Mouse (Mus musculus): Measurements from ENCODE around the gene Baiap2. TPM values are rescaled to one million over a fixed set of nuclear protein-coding genes. Genes with fewer than 3 reads are reported as not detected.

Baiap2 gene
- polyA plus RNA-seq, 1 experiment from 2014 or later, result 18.2 TPM

DNA sequence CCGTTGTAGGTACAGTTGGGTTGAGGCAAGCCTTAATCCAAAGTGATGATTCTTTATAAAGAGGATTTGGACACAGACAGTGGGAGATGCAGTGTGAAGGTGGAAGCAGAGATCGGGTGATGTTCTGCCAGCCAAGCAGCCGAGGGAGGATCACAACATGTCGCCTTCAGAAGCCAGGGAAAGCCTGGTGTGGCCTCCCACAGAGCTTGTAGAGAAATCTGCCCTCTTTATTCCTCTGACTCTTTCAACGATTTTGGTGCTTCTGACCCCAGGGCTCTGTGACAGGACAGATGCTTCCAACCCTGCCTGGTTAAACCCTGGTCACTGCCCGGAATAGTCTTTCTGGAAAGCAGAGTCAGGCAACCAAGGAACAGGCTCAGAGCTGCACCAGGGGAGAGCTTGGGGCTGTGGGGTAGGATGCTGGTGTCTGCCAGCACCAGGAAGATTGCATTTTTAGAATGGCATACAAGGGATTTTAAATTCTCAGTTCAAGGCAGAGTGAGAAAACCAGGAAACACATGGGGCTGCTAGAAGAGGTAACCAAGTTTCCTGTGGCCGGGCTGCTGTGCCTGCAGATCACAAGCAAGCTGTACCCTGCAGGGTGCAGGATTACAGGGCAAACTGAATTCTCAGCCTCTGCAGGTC lies 35.4 kb upstream of the Baiap2 start:
- Histone ChIP-seq H3K36me3 (ENCODE audit: control insufficient read depth, insufficient read depth, low read length) (no peaks in the 10 kb centered on the region), H3K4me2 (replicated peaks; ENCODE audit: low read depth, low read length) (no peak overlapping the region), H3K4me3 (ENCODE audit: low read length) (no peak overlapping the region), H3K9ac (ENCODE audit: low read depth, low read length) (no peak overlapping the region), H3K4me1 (ENCODE audit: control insufficient read depth, insufficient read depth, low read length) (peaks cover 6% of the 10 kb centered on the region; the same call in 1 of the 2 replicates), H3K9me3 (ENCODE audit: control insufficient read depth, low read length) (no peaks in the 10 kb centered on the region), H3K27ac (ENCODE audit: low read depth, low read length) (no peak overlapping the region), H3K27me3 (ENCODE audit: control insufficient read depth, insufficient read depth, low read length) (no peaks in the 10 kb centered on the region)
- 47% methylated on average over 7 of the region's 7 CpGs for WGBS
- no peak for ATAC-seq (ENCODE audit: low FRiP score, low TSS enrichment)

DNA sequence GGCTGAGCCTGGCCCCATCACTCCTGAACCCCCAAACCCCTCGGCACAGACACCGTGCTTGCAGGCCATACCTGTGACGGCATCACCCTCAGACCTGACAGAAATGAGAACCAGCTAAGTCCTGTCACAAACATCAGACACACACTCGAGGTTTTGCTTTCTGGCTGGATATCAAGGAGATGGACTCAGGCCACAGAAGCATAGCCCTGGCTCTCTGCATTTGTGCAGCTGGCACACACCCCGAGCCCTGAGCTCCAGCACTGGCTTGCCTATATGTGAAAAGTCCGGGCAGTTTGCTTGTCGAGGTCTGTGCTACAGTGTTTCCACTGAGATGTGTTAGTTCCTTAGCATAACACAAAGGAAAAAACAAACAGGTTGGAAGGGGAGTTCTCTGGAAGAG lies 34.9 kb upstream of the Baiap2 start:
- no peak overlapping the region for H3K4me3 ChIP-seq (ENCODE audit: low read length)
- no peaks in the 10 kb centered on the region for H3K36me3 ChIP-seq (ENCODE audit: control insufficient read depth, insufficient read depth, low read length)
- no peaks in the 10 kb centered on the region for H3K9me3 ChIP-seq (ENCODE audit: control insufficient read depth, low read length)
- 55% methylated on average over 7 of the region's 7 CpGs for WGBS
- no peak overlapping the region for H3K4me2 ChIP-seq (replicated peaks; ENCODE audit: low read depth, low read length)
- ATAC-seq (ENCODE audit: low FRiP score, low TSS enrichment), result no peak
- H3K4me1 ChIP-seq (ENCODE audit: control insufficient read depth, insufficient read depth, low read length), result peaks cover 7% of the 10 kb centered on the region
- no peaks in the 10 kb centered on the region for H3K27me3 ChIP-seq (ENCODE audit: control insufficient read depth, insufficient read depth, low read length)
- H3K27ac ChIP-seq (ENCODE audit: low read depth, low read length), result no peak overlapping the region
- no peak overlapping the region for H3K9ac ChIP-seq (ENCODE audit: low read depth, low read length)

DNA sequence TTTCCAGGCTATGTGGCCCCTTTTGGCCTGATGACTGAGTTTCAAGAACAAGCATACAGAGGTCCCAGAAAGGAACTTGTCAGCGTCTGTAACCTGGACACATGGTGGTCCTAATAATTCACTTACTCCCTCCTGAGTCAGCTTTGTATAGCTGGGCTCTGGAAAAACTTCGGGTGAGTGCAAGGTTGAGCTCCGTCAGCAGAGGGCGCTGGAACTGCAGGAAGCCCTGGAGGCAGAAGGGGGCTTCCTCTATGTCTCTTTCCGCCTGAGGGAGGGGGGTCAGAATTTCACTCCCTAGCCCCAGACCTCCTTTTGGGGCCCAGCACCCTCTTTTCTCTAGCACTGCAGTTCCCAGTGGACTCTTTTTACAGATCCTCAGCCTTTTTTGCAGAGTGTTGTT lies 33.1 kb upstream of the Baiap2 start:
- H3K9ac ChIP-seq (ENCODE audit: low read depth, low read length), result no peak overlapping the region
- no peak overlapping the region for H3K27ac ChIP-seq (ENCODE audit: low read depth, low read length)
- no peaks in the 10 kb centered on the region for H3K27me3 ChIP-seq (ENCODE audit: control insufficient read depth, insufficient read depth, low read length)
- H3K4me3 ChIP-seq (ENCODE audit: low read length), result no peak overlapping the region
- 0% methylated on average over 5 of the region's 5 CpGs for WGBS
- H3K4me2 ChIP-seq (replicated peaks; ENCODE audit: low read depth, low read length), result no peak overlapping the region
- H3K9me3 ChIP-seq (ENCODE audit: control insufficient read depth, low read length), result no peaks in the 10 kb centered on the region
- H3K36me3 ChIP-seq (ENCODE audit: control insufficient read depth, insufficient read depth, low read length), result no peaks in the 10 kb centered on the region
- peaks cover 14% of the 10 kb centered on the region for H3K4me1 ChIP-seq (ENCODE audit: control insufficient read depth, insufficient read depth, low read length)
- no peak for ATAC-seq (ENCODE audit: low FRiP score, low TSS enrichment)

DNA sequence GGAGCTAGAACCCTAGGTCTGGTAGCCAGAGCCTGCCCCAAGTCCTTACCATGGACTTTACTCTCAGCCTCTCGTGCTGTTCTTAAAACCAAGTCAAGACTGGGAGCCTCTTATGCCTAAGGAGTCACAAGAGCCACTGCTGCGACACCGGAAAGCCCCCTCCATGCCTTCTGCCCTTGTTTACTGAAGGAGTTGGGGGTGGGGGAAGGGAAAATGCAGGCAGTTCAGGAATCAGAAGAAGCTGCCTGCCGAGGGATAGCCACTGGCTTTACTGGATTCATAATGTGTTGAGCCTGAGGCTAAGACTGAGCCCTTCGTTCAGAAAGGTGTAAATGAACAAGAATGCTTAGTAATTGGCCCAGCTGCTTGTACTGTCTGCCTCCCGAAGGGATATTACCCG lies 29.7 kb upstream of the Baiap2 start:
- peak overlapping the region; percentile 93 for H3K4me2 ChIP-seq (replicated peaks; ENCODE audit: low read depth, low read length)
- no peak for ATAC-seq (ENCODE audit: low FRiP score, low TSS enrichment)
- no peak overlapping the region for H3K27ac ChIP-seq (ENCODE audit: low read depth, low read length)
- H3K4me3 ChIP-seq (ENCODE audit: low read length), result peak overlapping the region; percentile 98
- WGBS, result 6% methylated on average over 7 of the region's 7 CpGs
- peaks cover 35% of the 10 kb centered on the region for H3K4me1 ChIP-seq (ENCODE audit: control insufficient read depth, insufficient read depth, low read length)
- peak overlapping the region; percentile 97; the same call in 1 of the 2 replicates for H3K9ac ChIP-seq (ENCODE audit: low read depth, low read length)
- no peaks in the 10 kb centered on the region for H3K27me3 ChIP-seq (ENCODE audit: control insufficient read depth, insufficient read depth, low read length)
- H3K9me3 ChIP-seq (ENCODE audit: control insufficient read depth, low read length), result no peaks in the 10 kb centered on the region
- peaks cover 20% of the 10 kb centered on the region for H3K36me3 ChIP-seq (ENCODE audit: control insufficient read depth, insufficient read depth, low read length)

DNA sequence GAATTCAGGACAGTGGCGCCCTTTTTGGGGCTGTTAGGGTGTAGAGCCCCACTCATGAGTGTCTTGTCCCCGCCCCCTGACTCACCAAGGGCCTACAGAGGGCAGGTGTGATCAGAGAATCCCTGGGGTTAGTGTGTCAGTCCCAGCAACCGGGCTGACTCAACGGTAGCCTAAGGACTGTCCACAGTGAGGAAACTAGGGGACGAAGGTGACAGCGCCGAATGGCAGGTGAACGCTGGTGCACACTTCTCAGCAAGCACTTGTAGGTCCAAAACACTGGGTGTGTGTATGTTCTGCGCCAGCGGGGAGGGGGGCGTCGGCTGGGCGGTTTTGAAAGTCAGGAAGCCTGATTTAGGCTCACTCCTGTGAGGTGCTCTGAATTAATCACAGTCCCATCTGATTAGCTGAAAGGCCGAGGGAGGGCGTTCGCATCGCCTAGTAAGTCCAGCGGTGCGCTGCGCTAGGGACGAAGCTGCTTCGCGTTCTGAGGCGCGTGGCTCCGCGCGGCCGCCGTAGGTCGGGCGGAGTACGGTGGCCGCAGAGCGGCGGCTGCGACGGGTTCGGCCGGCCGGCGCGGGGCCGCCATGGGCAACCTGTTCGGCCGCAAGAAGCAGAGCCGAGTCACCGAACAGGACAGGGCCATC lies 29.1 kb upstream of the Baiap2 start, which contains the start of gene Chmp6:
TSS of gene Chmp6 (plus strand) at position 151 of the 644 bp plus-strand sequence.
- peak within 1 kb of the TSS; percentile 93 for H3K4me2 ChIP-seq (replicated peaks; ENCODE audit: low read depth, low read length)
- H3K36me3 ChIP-seq (ENCODE audit: control insufficient read depth, insufficient read depth, low read length), result peaks cover 26% of the 10 kb centered on the region
- H3K9me3 ChIP-seq (ENCODE audit: control insufficient read depth, low read length), result no peaks in the 10 kb centered on the region
- under 1% methylated on average over 48 of the region's 48 CpGs for WGBS
- H3K4me1 ChIP-seq (ENCODE audit: control insufficient read depth, insufficient read depth, low read length), result peaks cover 35% of the 10 kb centered on the region
- peak within 1 kb of the TSS; percentile 97 for H3K9ac ChIP-seq (ENCODE audit: low read depth, low read length)
- peak within 1 kb of the TSS; percentile 98 for H3K4me3 ChIP-seq (ENCODE audit: low read length)
- no peaks in the 10 kb centered on the region for H3K27me3 ChIP-seq (ENCODE audit: control insufficient read depth, insufficient read depth, low read length)
- H3K27ac ChIP-seq (ENCODE audit: low read depth, low read length), result peak within 1 kb of the TSS; percentile 73
- peak; percentile 74 for ATAC-seq (ENCODE audit: low FRiP score, low TSS enrichment)

DNA sequence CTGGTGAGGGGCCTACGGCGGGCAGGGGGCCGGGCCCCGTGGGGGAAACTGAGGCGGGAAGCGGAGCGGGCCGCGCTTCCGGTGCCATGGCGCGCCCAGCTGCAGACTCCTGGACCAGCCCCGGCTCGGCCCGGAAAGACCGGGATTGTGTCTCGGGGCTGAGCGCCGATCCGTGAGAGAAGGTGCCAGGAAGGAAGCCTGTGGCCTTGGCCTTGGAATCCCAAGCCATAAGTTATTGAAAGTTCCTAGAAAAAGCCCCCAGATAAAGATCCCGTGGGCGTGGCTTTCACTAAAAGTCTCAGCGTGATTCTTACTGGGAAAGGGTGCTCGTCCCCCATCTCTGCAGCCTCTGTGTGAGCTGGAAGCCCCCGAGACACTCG lies 28.6 kb upstream of the Baiap2 start:
- H3K4me2 ChIP-seq (replicated peaks; ENCODE audit: low read depth, low read length), result peak overlapping the region; percentile 93
- H3K36me3 ChIP-seq (ENCODE audit: control insufficient read depth, insufficient read depth, low read length), result peaks cover 31% of the 10 kb centered on the region
- H3K9me3 ChIP-seq (ENCODE audit: control insufficient read depth, low read length), result no peaks in the 10 kb centered on the region
- H3K4me3 ChIP-seq (ENCODE audit: low read length), result peak overlapping the region; percentile 98
- H3K27me3 ChIP-seq (ENCODE audit: control insufficient read depth, insufficient read depth, low read length), result no peaks in the 10 kb centered on the region
- peak overlapping the region; percentile 73 for H3K27ac ChIP-seq (ENCODE audit: low read depth, low read length)
- peak overlapping the region; percentile 97 for H3K9ac ChIP-seq (ENCODE audit: low read depth, low read length)
- H3K4me1 ChIP-seq (ENCODE audit: control insufficient read depth, insufficient read depth, low read length), result peaks cover 35% of the 10 kb centered on the region
- no peak; the same call in 1 of the 2 replicates for ATAC-seq (ENCODE audit: low FRiP score, low TSS enrichment)
- under 1% methylated on average over 24 of the region's 26 CpGs for WGBS

DNA sequence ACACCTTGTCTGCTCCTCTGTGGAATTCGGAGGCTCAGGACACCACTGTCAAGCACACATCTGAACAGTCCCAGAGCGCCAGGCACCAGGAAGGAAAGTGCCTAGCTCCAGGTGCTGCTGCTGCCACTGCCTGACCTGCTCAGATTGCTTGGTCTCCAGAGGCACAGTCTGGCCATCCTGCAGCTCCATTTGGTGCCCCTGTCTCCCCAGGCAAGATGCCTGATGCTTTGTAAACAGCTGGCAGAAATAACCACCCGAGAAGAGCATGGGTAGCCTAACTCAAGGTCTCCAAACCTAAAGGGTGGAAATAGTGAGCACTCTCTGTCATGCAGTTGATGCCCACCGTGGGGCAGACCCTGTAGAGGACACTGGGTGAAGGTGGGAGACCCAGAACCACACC lies 28.2 kb upstream of the Baiap2 start:
- ATAC-seq (ENCODE audit: low FRiP score, low TSS enrichment), result no peak
- H3K4me1 ChIP-seq (ENCODE audit: control insufficient read depth, insufficient read depth, low read length), result peaks cover 35% of the 10 kb centered on the region
- no peaks in the 10 kb centered on the region for H3K9me3 ChIP-seq (ENCODE audit: control insufficient read depth, low read length)
- peaks cover 35% of the 10 kb centered on the region for H3K36me3 ChIP-seq (ENCODE audit: control insufficient read depth, insufficient read depth, low read length)
- H3K4me2 ChIP-seq (replicated peaks; ENCODE audit: low read depth, low read length), result peak overlapping the region; percentile 93
- H3K27me3 ChIP-seq (ENCODE audit: control insufficient read depth, insufficient read depth, low read length), result no peaks in the 10 kb centered on the region
- H3K4me3 ChIP-seq (ENCODE audit: low read length), result peak overlapping the region; percentile 98
- peak overlapping the region; percentile 73; the same call in 1 of the 2 replicates for H3K27ac ChIP-seq (ENCODE audit: low read depth, low read length)
- WGBS, result 5% methylated on average over 4 of the region's 4 CpGs
- peak overlapping the region; percentile 97 for H3K9ac ChIP-seq (ENCODE audit: low read depth, low read length)

DNA sequence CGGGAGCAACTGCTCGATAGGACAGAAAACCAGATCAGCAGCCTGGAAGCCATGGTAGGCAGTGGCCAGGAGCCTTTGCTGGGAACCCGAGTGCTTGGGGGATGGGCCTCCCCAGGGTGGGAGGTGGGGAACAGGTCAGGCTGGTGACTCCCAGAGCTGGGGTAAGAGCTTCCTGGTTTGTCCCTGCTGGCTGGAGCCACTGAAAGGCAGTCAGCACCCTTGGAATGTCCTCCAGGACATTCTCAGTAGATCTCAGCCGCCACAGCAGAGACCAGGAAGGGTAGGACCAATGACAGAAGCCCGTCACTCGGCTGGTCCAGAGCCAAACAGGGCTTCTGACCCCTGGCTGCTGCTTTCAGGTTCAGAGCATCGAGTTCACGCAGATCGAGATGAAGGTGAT lies 26.9 kb upstream of the Baiap2 start:
- peaks cover 35% of the 10 kb centered on the region for H3K36me3 ChIP-seq (ENCODE audit: control insufficient read depth, insufficient read depth, low read length)
- no peak for ATAC-seq (ENCODE audit: low FRiP score, low TSS enrichment)
- 81% methylated on average over 9 of the region's 9 CpGs for WGBS
- no peak overlapping the region for H3K9ac ChIP-seq (ENCODE audit: low read depth, low read length)
- H3K4me3 ChIP-seq (ENCODE audit: low read length), result no peak overlapping the region; the same call in 1 of the 2 replicates
- no peaks in the 10 kb centered on the region for H3K27me3 ChIP-seq (ENCODE audit: control insufficient read depth, insufficient read depth, low read length)
- no peaks in the 10 kb centered on the region for H3K9me3 ChIP-seq (ENCODE audit: control insufficient read depth, low read length)
- H3K4me2 ChIP-seq (replicated peaks; ENCODE audit: low read depth, low read length), result peak overlapping the region; percentile 12; the same call in 1 of the 2 replicates
- H3K27ac ChIP-seq (ENCODE audit: low read depth, low read length), result peak overlapping the region; percentile 51; the same call in 1 of the 2 replicates
- peaks cover 29% of the 10 kb centered on the region for H3K4me1 ChIP-seq (ENCODE audit: control insufficient read depth, insufficient read depth, low read length)

Data from kidney, embryonic 14.5 days (tissue).